Mouse (Mus musculus) thymus, adult 2 months (tissue): ENCODE data around the gene Prkg1. TPM values are rescaled to one million over a fixed set of nuclear protein-coding genes. Genes with fewer than 3 reads are reported as not detected.

Experiments
- DNase-seq: peaks from one replicate; pipeline ENCODE4 v3.0.0; 2021
- H3K27ac ChIP-seq: fragments of 200-500 bp; 2 replicates; pipeline ENCODE4 v1.5.1; 2012; ENCODE audit warnings: low read length, control low read depth; ENCODE audit not compliant: control insufficient read depth, insufficient read depth
- H3K27me3 ChIP-seq: fragments of 200-500 bp; 2 replicates; pipeline ENCODE4 v1.6.1; 2012; ENCODE audit warnings: mild to moderate bottlenecking, low read length, moderate library complexity, mixed read lengths; ENCODE audit not compliant: control insufficient read depth, insufficient read depth
- H3K36me3 ChIP-seq: fragments of 200-500 bp; 2 replicates; pipeline ENCODE4 v1.6.1; 2012; ENCODE audit warnings: mild to moderate bottlenecking, low read length, moderate library complexity; ENCODE audit not compliant: control insufficient read depth, insufficient read depth
- H3K4me1 ChIP-seq: fragments of 200-500 bp; replicated peaks from 2 replicates; pipeline ENCODE4 v1.6.1; 2012; ENCODE audit warnings: low read length; ENCODE audit not compliant: control insufficient read depth, insufficient read depth
- H3K4me3 ChIP-seq: fragments of 200-500 bp; 2 replicates; pipeline ENCODE4 v1.5.1; 2012; ENCODE audit warnings: mild to moderate bottlenecking, low read length, control low read depth, moderate library complexity; ENCODE audit not compliant: control insufficient read depth, insufficient read depth
- CTCF ChIP-seq: fragments of 200-500 bp; IDR thresholded peaks from 2 replicates; pipeline ENCODE4 v1.5.1; 2012; ENCODE audit warnings: mild to moderate bottlenecking, control low read depth, low read length, moderate library complexity, borderline replicate concordance; ENCODE audit not compliant: control insufficient read depth, poor library complexity, insufficient read depth; ENCODE audit errors: extremely low read depth
- POLR2A ChIP-seq: fragments of 200-500 bp; IDR thresholded peaks from 2 replicates; pipeline ENCODE4 v1.6.1; 2012; ENCODE audit warnings: mild to moderate bottlenecking, low read length, control low read depth, moderate library complexity; ENCODE audit not compliant: control insufficient read depth, poor library complexity, insufficient read depth; ENCODE audit errors: extremely low read depth
- WGBS: fragments of 180-500 bp; shearing (Covaris S2); methylation state at CpG from one replicate; pipeline ENCODE4 v1.1.7; 2018; 5-methylcytosine and 5-hydroxymethylcytosine counted together
- polyA plus RNA-seq: library from polyadenylated mRNA; depleted of rRNA; stranded (reverse); fragments of >200 nt; gene quantifications from 2 replicates; pipeline ENCODE4 v1.2.3, GENCODE M21; 2012

The Prkg1 gene
- polyA plus RNA-seq, 1 experiment: 0.26 TPM

DNA sequence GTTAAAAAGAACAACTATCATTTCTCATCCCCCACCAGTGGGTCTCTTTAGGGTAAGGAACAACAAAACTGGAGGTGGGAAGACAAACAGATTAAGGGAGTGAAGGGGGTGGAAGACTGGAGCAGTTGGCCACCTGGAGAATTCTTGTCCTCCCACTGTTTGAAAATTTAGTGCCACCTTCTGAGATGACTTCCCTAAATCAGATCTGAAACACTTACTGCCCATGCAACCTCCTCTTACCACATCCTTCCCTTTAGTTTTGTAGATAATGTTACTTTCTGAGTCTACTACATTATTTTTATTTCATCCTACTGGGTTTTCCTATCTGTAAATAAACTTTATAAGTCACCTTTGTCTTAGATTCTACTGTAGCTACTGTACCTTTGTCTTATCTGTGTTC, 304.6 kb downstream of the Prkg1 start:
- H3K27me3 ChIP-seq: no peaks in the 10 kb centered on the region
- no peak for DNase-seq
- no peak for TF ChIP-seq POLR2A
- TF ChIP-seq CTCF: no peak
- no peak overlapping the region for H3K4me3 ChIP-seq
- H3K27ac ChIP-seq: no peak overlapping the region
- no peaks in the 10 kb centered on the region for H3K4me1 ChIP-seq
- no peaks in the 10 kb centered on the region for H3K36me3 ChIP-seq

GRCm38 (mm10) chr19:31444101-31444500, 320.7 kb downstream of the Prkg1 start:
- Histone ChIP-seq H3K4me3 (no peak overlapping the region), H3K36me3 (no peaks in the 10 kb centered on the region), H3K4me1 (no peaks in the 10 kb centered on the region), H3K27me3 (no peaks in the 10 kb centered on the region), H3K27ac (no peak overlapping the region)
- no peak for DNase-seq
- TF ChIP-seq POLR2A (no peak), CTCF (no peak)
- WGBS: 94% methylated on average over 1 of the region's 1 CpGs

GRCm38 (mm10) chr19:31442311-31442710, 322.5 kb downstream of the Prkg1 start:
- Histone ChIP-seq H3K4me1 (no peaks in the 10 kb centered on the region), H3K4me3 (no peak overlapping the region), H3K36me3 (no peaks in the 10 kb centered on the region), H3K27me3 (no peaks in the 10 kb centered on the region), H3K27ac (no peak overlapping the region)
- DNase-seq: no peak
- TF ChIP-seq CTCF (no peak), POLR2A (no peak)
- WGBS: 89% methylated on average over 3 of the region's 3 CpGs

GRCm38 (mm10) chr19:31433446-31433845, 331.4 kb downstream of the Prkg1 start:
- Histone ChIP-seq H3K27me3 (no peaks in the 10 kb centered on the region), H3K36me3 (no peaks in the 10 kb centered on the region), H3K4me3 (no peak overlapping the region), H3K27ac (no peak overlapping the region), H3K4me1 (no peaks in the 10 kb centered on the region)
- TF ChIP-seq POLR2A (no peak), CTCF (no peak)
- no peak for DNase-seq
- WGBS: 94% methylated on average over 1 of the region's 1 CpGs

DNA sequence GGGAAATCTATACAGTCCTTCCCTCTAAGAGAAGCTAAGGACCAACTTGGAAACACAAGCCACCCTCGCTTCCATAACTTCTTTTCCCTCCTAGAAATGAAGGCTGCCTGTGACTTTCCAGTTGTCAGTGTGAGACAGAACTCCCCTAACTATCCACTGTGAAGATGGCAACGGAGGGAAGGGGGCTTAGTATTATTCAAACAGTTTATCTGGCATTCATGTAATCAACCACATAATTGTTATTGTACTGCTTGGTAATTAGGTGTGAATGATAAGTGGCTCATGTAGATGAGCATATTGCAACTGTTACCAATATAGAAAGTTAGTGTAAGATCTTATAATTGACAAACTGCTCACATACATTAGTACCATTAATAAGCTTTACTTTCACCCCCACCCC, 333.4 kb downstream of the Prkg1 start:
- Histone ChIP-seq H3K4me3 (no peak overlapping the region), H3K4me1 (no peaks in the 10 kb centered on the region), H3K27ac (no peak overlapping the region), H3K36me3 (no peaks in the 10 kb centered on the region), H3K27me3 (no peaks in the 10 kb centered on the region)
- 95% methylated on average over 2 of the region's 2 CpGs for WGBS
- no peak for DNase-seq
- TF ChIP-seq CTCF: no peak
- TF ChIP-seq POLR2A: no peak

DNA sequence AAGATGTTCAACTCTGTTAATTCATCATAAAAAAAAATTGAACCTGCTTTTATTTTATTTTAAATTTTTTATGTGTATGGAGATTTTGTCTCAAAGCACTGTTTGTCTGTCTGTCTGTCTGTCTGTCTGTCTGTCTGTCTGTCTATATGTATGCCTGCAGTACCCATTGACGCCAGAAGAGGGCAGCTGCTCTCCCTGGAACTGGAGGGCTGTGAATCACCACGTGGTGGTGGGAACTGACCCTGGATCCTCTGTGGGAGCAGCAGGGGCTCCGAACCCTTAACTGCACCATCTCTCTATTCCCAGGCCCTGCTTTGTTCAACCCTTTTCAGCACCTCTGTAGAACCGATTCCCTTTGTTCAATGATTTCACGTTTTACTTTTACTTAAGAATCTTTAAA, 338.7 kb downstream of the Prkg1 start:
- TF ChIP-seq POLR2A (no peak), CTCF (peak; percentile 56; the same call in 1 of the 2 replicates)
- Histone ChIP-seq H3K4me3 (no peak overlapping the region), H3K4me1 (no peaks in the 10 kb centered on the region), H3K27ac (no peak overlapping the region), H3K27me3 (no peaks in the 10 kb centered on the region), H3K36me3 (no peaks in the 10 kb centered on the region)
- 88% methylated on average over 5 of the region's 5 CpGs for WGBS
- DNase-seq: peak; percentile 16

DNA sequence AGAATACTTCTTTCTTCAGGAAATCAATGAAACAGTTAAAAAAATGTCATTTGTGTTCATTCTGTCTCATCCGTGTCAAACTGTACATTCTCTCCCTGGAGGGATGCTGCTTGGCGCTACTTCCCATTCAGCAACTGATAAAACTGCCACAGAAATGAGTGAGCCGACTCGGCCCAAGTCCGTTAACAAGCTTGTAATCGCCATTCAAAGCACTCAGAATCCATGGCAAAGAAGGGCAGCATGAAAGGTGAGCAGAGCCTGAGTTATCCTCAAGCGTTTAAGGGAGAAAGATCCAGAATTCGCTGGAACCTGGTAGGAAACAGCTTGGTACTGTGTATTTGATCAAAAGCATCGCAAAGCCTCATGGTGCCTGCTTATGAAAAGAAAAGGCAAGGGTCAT, 339.6 kb downstream of the Prkg1 start:
- Histone ChIP-seq H3K4me1 (no peaks in the 10 kb centered on the region), H3K27ac (no peak overlapping the region), H3K36me3 (no peaks in the 10 kb centered on the region), H3K4me3 (no peak overlapping the region), H3K27me3 (no peaks in the 10 kb centered on the region)
- WGBS: 93% methylated on average over 9 of the region's 9 CpGs
- TF ChIP-seq POLR2A (no peak), CTCF (no peak)
- no peak for DNase-seq

GRCm38 (mm10) chr19:31424319-31424718, 340.5 kb downstream of the Prkg1 start:
- H3K4me3 ChIP-seq: no peak overlapping the region
- no peaks in the 10 kb centered on the region for H3K27me3 ChIP-seq
- DNase-seq: no peak
- TF ChIP-seq CTCF (no peak), POLR2A (no peak)
- H3K27ac ChIP-seq: no peak overlapping the region
- H3K36me3 ChIP-seq: no peaks in the 10 kb centered on the region
- 91% methylated on average over 5 of the region's 5 CpGs for WGBS
- H3K4me1 ChIP-seq: no peaks in the 10 kb centered on the region
